Mouse (Mus musculus) hindbrain, embryonic 13.5 days (tissue): ENCODE measurements around the gene Snx7. TPM values are rescaled to one million over a fixed set of nuclear protein-coding genes. Genes with fewer than 3 reads are reported as not detected.

ENCODE experiments used
- microRNA-seq: library from miRNA; unstranded; fragments of <30 nt; microRNA quantifications from one replicate; pipeline ENCODE4, GENCODE M21; 2016
- polyA plus RNA-seq: library from polyadenylated mRNA; unstranded; fragments of >200 nt; fragmentation: Nextera tagmentation; extraction: Ambion mirVana; gene quantifications from 2 replicates; pipeline ENCODE4 v1.2.1, GENCODE M21; 2015

Gene Snx7
- polyA plus RNA-seq, 1 experiment from 2014 or later, result 10.7 TPM

Small RNA genes lying within 50 kb of the gene (microRNA-seq; reads per million reads assigned to microRNA genes)
- not detected for gene Gm24811
